Mouse (Mus musculus) macrophage (primary cell): ENCODE measurements around the gene Nrtn. TPM values are rescaled to one million over a fixed set of nuclear protein-coding genes. Genes with fewer than 3 reads are reported as not detected.

Experiments
- H3K27ac ChIP-seq: fragments of 350-480 bp; formaldehyde crosslinking; 2 replicates; pipeline ENCODE4 v1.9.0; 2021
- H3K36me3 ChIP-seq: fragments of 350-480 bp; formaldehyde crosslinking; 2 replicates; pipeline ENCODE4 v1.9.0; 2021; ENCODE audit errors: inconsistent target
- H3K4me3 ChIP-seq: fragments of 350-480 bp; formaldehyde crosslinking; 2 replicates; pipeline ENCODE4 v1.9.0; 2021; ENCODE audit errors: inconsistent target
- H3K79me2 ChIP-seq: fragments of 350-480 bp; formaldehyde crosslinking; 2 replicates; pipeline ENCODE4 v1.9.0; 2021; ENCODE audit errors: inconsistent target
- WGBS: methylation state at CpG from one replicate; pipeline ENCODE4 v1.1.7; 2026; ENCODE audit warnings: inconsistent platforms; ENCODE audit not compliant: missing documents; 5-methylcytosine and 5-hydroxymethylcytosine counted together
- polyA plus RNA-seq: library from polyadenylated mRNA; stranded (reverse); fragments of 250-400 nt; gene quantifications from 3 replicates; pipeline ENCODE4 v1.2.4, GENCODE M21; 2018; ENCODE audit warnings: inconsistent platforms
- total RNA-seq, 78 experiments: library from RNA; depleted of rRNA; stranded (reverse); fragments of 250-400 nt; gene quantifications; 1 replicate in 9 of 78; 2 replicates in 24 of 78; 3 replicates in 43 of 78; 4 replicates in 2 of 78; pipeline ENCODE4 v1.2.4; 2018; ENCODE audit warnings: inconsistent platforms in 56 of 78

Gene Nrtn
- total RNA-seq (2018; cell fraction: chromatin; rRNA removed), result under 1 TPM in 1 of 26 experiments, not detected in 25; 0.73 TPM
- under 1 TPM in 1 of 26 experiments, not detected in 25; 0.14 TPM for total RNA-seq (2018; cell fraction: cytosol; rRNA removed)
- total RNA-seq (2018; cell fraction: nucleus; rRNA removed), result not detected
- not detected in 3 replicates for polyA plus RNA-seq

DNA sequence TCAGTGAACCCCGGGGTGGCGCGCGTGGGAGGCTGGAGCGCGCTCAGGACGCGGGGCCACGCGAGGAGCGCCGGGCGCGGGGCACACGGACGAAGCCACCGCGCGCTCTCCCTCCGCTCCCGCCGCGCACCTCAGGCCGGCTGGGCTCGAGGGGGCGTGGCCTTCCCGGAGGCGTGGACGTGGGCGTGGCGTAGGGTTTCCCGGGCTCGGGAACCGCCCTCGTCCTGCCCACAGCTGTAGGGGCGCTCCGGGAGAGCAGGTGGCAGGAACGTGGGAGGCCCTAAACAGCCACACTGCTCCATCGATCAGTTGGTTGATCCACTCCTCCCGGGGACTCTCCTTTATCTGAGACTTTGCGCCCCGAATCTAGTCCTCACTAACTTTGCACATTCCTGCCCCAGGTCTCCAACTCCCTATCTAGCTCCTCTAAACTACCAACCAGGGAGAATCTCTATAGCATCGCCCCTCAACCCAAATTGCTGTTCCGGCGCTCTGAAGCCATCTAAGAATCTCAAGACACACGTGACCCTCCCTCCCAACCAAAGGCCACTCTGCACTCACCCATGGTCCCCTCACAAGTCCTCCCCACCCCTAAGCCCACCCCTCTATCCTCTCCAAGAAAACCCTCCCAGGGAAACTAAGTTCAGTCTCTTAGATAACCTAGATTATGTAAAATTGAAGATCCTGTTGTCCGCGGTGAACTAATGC lies at the start of gene Nrtn:
Gene Nrtn (minus strand): TSS at position 115 of the 708 bp plus-strand sequence.
- H3K36me3 ChIP-seq, result no peaks in the 10 kb centered on the region
- H3K79me2 ChIP-seq, result no peaks in the 10 kb centered on the region
- no peak within 1 kb of the TSS for H3K27ac ChIP-seq
- WGBS, result 2% methylated on average over 42 of the region's 48 CpGs
- H3K4me3 ChIP-seq, result no peak within 1 kb of the TSS

DNA sequence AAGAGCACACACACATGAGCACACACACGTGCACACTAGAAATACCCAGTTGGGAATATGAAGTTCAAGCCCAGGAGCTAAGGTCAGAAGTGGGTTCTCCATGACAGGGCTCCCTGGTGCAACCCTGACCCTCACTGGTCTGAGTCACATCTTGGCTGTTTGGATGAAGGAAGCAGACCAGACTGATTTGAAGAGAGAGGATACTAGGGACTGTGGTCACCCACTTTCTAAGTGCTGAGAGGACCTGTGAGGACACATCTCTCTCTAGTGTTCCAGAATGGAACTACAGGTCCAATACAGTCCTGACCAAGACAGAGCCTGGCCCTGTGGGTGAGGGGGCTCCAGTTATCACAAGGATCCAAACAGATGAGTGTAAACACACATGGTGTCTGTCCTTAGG lies 48.5 kb upstream of the Nrtn start:
- WGBS, result 100% methylated on average over 1 of the region's 1 CpGs
- no peak overlapping the region for H3K27ac ChIP-seq
- no peaks in the 10 kb centered on the region for H3K36me3 ChIP-seq
- H3K79me2 ChIP-seq, result no peaks in the 10 kb centered on the region
- no peak overlapping the region for H3K4me3 ChIP-seq

DNA sequence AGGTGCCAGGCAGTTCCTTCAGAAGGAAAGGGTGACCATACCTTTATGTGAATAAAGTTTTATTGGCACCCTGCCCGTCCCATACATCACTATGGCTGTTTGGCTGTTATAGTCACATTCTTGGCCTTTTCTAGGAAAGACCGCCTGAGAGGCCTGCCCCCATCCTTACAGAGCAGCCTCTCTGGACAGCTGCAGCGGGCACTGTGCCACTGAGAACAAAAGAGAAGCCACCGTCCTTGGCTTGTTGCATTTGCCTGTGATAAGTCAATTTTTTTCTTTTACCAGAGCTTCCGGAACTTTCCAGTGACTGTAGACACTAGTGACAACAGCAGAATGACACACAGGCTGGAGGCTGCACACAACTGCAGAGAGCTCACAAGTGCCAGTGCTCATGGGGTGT lies 47.6 kb upstream of the Nrtn start:
- Histone ChIP-seq H3K79me2 (no peaks in the 10 kb centered on the region), H3K36me3 (no peaks in the 10 kb centered on the region), H3K27ac (no peak overlapping the region), H3K4me3 (no peak overlapping the region)
- WGBS, result 92% methylated on average over 5 of the region's 5 CpGs

DNA sequence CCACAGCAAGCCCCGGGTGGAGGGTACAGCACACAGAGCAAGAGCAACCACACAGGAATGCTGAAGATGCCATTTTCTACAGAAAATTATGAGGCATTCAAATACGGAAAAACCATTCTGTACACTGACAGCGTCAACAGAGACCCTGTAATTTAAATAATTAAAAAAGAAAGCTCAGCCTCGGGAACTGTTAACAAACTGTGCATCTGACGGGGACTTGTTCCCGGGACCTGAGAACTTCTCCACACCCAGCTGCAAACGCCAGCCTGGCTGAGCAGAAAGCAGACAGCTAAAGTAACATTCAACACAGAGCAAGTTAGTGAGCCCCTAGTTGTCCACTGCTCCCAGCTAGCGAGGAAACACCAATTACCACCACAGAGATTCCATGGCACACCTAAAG lies 44.7 kb upstream of the Nrtn start:
- no peaks in the 10 kb centered on the region for H3K79me2 ChIP-seq
- WGBS, result 96% methylated on average over 7 of the region's 8 CpGs
- H3K27ac ChIP-seq, result no peak overlapping the region
- no peaks in the 10 kb centered on the region for H3K36me3 ChIP-seq
- no peak overlapping the region for H3K4me3 ChIP-seq

DNA sequence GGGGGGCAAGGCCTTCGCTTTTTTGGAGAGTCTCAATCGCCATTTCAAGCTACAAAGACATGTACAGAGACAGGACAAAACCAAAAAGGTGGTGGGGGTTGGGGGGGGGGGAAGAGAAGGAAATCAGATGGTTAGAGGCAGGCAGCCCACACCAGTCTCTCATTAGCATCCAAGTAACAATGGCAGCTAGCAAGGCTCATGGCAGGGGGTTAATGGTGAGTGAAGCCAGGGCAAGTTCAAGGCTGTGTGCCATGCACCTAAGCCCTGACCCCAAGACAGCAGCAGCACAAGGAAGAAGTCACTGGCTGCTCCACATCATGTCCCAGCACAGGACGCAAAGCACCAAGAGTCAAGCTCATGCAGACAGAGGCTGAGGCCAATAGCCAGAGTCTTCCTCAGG lies 41.9 kb upstream of the Nrtn start:
- WGBS, result 98% methylated on average over 3 of the region's 3 CpGs
- H3K4me3 ChIP-seq, result no peak overlapping the region
- no peaks in the 10 kb centered on the region for H3K36me3 ChIP-seq

DNA sequence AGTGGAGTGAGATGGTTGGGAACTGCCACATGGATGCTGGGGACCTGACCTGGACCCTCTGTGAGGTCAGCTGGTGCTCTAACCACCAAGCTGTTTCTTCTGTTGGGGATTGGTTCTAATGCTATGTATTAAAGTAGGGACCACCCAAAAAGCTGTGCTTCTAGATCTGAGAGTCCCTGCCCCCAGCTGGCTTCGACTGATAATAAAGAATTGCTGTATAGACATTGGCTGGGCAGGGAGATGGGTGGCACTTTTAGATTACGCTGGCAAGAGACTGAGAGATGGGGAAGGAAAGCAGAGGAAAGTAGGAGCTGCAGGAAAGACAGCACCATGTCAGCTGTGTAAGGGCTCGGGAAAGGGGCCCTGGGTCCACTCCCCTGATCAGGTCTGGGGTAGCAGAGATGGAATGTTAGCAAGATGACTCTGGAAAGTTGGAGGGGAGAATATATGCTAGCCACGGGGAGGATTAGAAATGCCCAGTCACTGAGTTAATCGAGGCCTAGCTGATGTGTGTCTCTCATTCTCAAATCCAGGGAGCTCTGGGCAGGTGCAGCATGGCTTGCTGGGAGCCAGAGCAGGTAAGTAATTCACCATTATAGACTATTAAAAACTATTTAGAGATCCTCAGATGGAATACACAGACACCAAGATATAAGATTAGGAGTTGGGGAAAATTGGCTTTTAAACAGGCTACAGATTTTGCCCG lies 36.4 kb upstream of the Nrtn start:
- Histone ChIP-seq H3K27ac (no peak overlapping the region), H3K79me2 (no peaks in the 10 kb centered on the region), H3K4me3 (no peak overlapping the region), H3K36me3 (no peaks in the 10 kb centered on the region)
- 80% methylated on average over 6 of the region's 6 CpGs for WGBS

More for the DNA sequence above, 41.9 kb upstream of the Nrtn start:
- H3K79me2 ChIP-seq, result no peaks in the 10 kb centered on the region
- H3K27ac ChIP-seq, result no peak overlapping the region

DNA sequence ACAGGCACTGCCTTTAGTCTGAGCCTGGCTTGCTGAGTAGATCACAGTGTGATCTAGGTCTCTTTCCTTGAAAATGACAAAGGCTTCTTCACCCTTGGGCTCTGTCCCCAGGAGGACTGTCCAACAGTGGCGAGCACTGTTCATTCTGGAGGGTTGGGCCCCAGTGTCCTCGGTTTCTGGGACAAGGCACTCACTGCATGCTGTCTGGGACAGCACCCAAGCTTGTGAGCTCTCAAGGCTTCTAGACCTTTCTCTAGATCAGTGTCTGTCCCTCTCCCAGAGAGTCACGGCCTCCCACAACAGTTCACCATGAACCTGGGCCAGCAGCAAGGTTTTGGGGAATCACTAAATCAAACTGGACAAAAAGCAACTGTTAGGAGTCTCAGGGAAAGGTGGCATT lies 35.3 kb upstream of the Nrtn start:
- Histone ChIP-seq H3K79me2 (no peaks in the 10 kb centered on the region), H3K4me3 (no peak overlapping the region), H3K27ac (no peak overlapping the region), H3K36me3 (no peaks in the 10 kb centered on the region)
- 89% methylated on average over 3 of the region's 3 CpGs for WGBS

DNA sequence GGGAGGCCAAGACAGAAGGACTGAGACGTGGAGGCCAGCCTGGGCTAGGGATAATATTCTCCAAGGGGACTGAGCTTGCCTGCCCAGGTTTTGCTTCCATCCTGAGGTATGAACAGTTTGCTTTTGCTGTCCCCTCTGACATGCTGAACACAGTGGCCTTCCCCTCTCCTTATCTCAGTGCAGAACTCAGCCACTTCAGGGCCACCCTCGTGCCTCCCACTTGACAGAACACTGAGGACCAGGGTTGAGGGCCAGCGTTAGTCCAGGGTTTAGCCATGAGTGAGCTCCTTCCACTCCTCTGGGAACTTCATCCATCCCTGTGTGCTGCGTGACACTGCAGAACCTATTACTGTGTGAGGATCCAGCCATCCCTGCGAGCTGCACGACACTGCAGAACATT lies 32.0 kb upstream of the Nrtn start:
- 96% methylated on average over 6 of the region's 6 CpGs for WGBS
- H3K27ac ChIP-seq, result no peak overlapping the region
- H3K4me3 ChIP-seq, result no peak overlapping the region
- no peaks in the 10 kb centered on the region for H3K36me3 ChIP-seq
- no peaks in the 10 kb centered on the region for H3K79me2 ChIP-seq

DNA sequence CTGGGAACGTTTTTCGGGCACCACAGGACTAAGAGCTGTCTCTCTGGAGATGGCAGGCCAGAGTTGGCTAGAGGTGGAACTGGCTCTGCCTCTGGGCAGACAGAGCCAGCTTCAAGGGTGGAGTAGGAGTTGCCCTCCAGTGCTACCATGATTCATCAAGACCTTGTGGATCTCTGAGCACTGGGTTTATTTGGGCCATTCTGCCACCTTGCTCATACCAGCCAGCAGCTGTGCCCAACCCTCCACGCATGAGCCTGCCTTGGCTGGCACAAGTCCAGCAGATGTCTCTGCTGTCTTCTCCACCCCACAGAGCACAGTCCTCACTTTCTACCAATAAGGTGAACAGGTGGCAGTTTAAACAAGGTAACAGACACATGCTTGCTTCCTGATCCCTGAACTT lies 31.6 kb upstream of the Nrtn start:
- H3K36me3 ChIP-seq, result no peaks in the 10 kb centered on the region
- no peak overlapping the region for H3K27ac ChIP-seq
- WGBS, result 81% methylated on average over 3 of the region's 3 CpGs
- no peak overlapping the region for H3K4me3 ChIP-seq
- no peaks in the 10 kb centered on the region for H3K79me2 ChIP-seq

DNA sequence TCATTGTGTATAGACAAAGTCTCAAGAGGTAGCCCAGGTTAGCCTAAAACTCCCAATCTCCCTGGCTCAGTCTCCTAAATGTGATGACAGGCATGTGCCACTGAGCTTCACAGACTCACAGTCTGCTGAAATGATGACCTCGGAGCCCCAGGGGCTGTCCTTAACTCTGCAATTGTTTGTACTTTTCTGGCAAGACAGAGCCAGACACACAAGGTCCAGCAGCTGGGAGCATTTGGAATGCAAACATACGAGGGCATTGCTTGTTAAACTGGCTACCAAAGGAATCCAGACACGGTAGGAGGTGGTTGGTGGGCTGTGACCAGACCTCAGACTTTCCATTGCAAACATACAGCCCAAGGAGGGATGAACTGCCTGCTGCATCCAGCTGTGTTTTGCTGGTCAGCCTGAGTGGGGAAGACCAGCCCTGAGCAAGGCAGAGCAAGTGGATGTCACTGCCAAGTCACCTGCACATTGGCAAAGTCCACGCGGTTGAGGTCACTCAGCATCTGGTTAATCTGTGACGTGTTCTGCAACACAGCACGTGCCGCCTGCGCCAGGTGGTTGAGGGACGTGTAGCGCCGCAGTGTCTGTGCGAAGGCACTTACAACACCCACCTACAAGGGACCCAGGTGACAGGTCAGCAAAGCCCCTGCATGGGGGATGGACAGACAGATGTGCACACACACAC lies 23.1 kb upstream of the Nrtn start:
- Histone ChIP-seq H3K27ac (no peak overlapping the region), H3K4me3 (no peak overlapping the region), H3K36me3 (no peaks in the 10 kb centered on the region), H3K79me2 (no peaks in the 10 kb centered on the region)
- 92% methylated on average over 13 of the region's 13 CpGs for WGBS

DNA sequence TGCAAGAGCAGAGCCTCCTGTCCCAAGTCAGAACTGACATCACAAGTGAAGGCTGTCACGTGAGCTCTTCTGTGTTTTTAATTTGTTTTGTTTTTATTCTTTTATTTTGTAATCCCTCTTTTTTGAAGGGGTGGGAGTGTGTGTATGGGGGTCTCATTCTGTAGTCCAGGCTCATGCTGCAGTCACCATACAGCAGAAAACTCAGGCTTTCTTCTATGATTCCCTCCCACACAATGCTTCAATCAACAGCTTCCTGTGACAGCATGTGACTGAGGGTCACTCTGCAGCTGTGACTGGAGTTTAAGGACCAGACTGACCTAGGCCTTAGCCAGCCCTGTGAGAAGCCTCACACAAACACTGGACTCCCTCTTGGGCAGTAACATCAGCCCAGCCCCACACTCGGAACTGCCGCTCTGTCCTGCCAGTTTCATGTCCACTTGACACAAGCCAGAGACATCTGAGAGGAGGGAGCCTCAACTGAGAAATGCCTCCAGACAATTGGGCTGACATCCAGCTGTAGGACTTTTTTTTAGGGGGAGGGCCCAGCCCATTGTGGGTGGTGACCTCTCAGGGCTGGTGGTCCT lies 21.5 kb upstream of the Nrtn start:
- WGBS, result 97% methylated on average over 3 of the region's 3 CpGs
- no peak overlapping the region for H3K4me3 ChIP-seq
- H3K36me3 ChIP-seq, result no peaks in the 10 kb centered on the region
- H3K79me2 ChIP-seq, result no peaks in the 10 kb centered on the region
- H3K27ac ChIP-seq, result no peak overlapping the region

DNA sequence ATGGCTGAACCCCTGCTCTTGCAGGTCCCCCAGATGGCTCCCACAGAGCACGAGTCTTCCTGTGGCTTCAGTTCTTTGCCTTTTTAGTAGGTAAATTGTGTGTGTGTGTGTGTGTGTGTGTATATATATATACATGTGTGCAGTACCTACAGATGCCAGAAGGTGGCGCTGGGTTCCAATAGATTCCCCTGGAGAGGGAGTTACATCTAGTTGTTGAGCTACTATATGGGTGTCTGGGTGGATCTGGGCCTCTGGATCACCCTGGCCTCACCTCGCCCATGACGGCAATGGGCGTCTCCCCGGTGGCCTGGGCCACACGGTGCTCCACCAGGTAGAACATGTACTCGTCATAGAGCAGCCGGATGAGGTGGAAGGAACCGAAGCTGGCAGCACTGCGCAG lies 20.2 kb upstream of the Nrtn start:
- H3K36me3 ChIP-seq, result no peaks in the 10 kb centered on the region
- no peaks in the 10 kb centered on the region for H3K79me2 ChIP-seq
- WGBS, result 95% methylated on average over 11 of the region's 11 CpGs
- H3K4me3 ChIP-seq, result no peak overlapping the region
- H3K27ac ChIP-seq, result no peak overlapping the region

DNA sequence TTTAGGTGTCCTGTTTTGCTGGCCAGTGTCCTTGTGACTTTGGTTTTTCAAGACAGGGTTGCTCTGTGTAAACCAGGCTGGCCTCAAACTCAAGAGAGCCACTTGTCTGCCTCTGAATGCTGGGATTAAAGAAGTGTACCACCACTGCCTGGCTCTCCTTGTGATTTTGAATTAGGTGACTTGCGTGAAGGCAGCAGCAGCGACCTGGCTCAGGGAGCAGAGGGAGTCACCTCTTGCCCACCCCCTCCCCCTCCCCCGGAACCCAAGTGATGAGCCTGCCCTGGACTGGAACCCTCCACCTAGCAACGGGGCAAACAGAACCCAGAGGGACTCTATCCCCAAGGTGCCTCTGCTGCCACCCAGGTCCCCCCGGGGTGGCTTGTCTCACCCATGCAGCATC lies 12.6 kb upstream of the Nrtn start, which contains the start of gene Prr22:
Gene Prr22 (plus strand): TSS at position 301 of the 400 bp plus-strand sequence.
- no peak within 1 kb of the TSS for H3K4me3 ChIP-seq
- peaks cover 14% of the 10 kb centered on the region; the same call in 1 of the 2 replicates for H3K36me3 ChIP-seq
- H3K79me2 ChIP-seq, result peaks cover 5% of the 10 kb centered on the region; the same call in 1 of the 2 replicates
- no peak within 1 kb of the TSS for H3K27ac ChIP-seq
- WGBS, result 91% methylated on average over 5 of the region's 5 CpGs

DNA sequence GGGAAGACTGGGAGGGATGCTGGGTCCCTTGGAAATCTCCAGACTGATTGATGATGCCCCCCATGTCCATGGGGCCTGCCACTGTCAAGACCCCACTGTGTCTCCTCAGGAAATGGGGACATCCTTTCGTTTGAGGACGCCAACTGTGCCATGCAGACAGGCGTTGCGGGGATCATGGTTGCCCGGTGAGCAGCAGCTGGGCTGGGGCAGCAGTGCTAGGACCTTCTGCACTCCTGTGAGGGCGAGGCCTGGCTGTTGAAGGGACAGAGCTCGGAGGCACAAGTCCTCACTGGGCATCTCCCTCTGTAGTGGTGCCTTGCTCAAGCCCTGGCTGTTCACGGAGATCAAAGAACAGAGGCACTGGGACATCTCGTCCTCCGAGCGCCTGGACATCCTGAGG lies 11.6 kb upstream of the Nrtn start:
- whole genome bisulfite sequencing, result 95% methylated on average over 11 of the region's 11 CpGs
- Histone ChIP-seq H3K27ac (no peak overlapping the region), H3K36me3 (peaks cover 14% of the 10 kb centered on the region; the same call in 1 of the 2 replicates), H3K79me2 (peaks cover 5% of the 10 kb centered on the region; the same call in 1 of the 2 replicates), H3K4me3 (no peak overlapping the region)
